ENCODE assay signal across 13 mouse cellular contexts in genomic region chr4:142065835-142066234, GRCm38 (mm10). TPM values are rescaled to one million over a fixed set of nuclear protein-coding genes. Genes with fewer than 3 reads are reported as not detected.
DNase-seq lines count a peak whose midpoint lies in the region; ATAC-seq and TF ChIP-seq lines count a peak whose summit lies in the region.
"Had no signal": no experiment of that assay in that cellular context is flagged by ENCODE, and none has a peak within 500 bp of the region (broad histone marks: within the 10 kb centered on the region; RNA-seq: fewer than 3 reads in every experiment).

No protein-coding gene starts in this region.

- no peaks in the 10 kb centered on the region for H3K27me3 ChIP-seq in E14TG2a.4 (ENCODE audit: insufficient read depth, low read length)
- H3K27me3 ChIP-seq in heart, embryonic 13.5 days (replicated peaks), result peaks cover 11% of the 10 kb centered on the region; the same call in 1 of the 2 replicates
- H3K27me3 ChIP-seq in liver, embryonic 13.5 days, result peaks cover 24% of the 10 kb centered on the region
- peaks cover 5% of the 10 kb centered on the region; the same call in 1 of the 2 replicates for H3K27me3 ChIP-seq in hindbrain, embryonic 11.5 days (ENCODE audit: control insufficient read depth, insufficient read depth, low read length)

- H3K4me1 ChIP-seq in E14TG2a.4 (replicated peaks; ENCODE audit: low read depth, low read length), result peaks cover 94% of the 10 kb centered on the region
- peaks cover 50% of the 10 kb centered on the region for H3K4me1 ChIP-seq in heart, embryonic 13.5 days
- peaks cover 65% of the 10 kb centered on the region for H3K4me1 ChIP-seq in liver, embryonic 13.5 days (replicated peaks)
- 0 out of 2 replicates have a peak, but pooled peaks cover 2% of the 10 kb centered on the region for H3K4me1 ChIP-seq in hindbrain, embryonic 11.5 days (replicated peaks; ENCODE audit: control insufficient read depth, insufficient read depth, low read length)

- no peaks in the 10 kb centered on the region for H3K36me3 ChIP-seq in E14TG2a.4 (ENCODE audit: insufficient read depth, low read length)
- no peaks in the 10 kb centered on the region for H3K36me3 ChIP-seq in heart, embryonic 13.5 days
- no peaks in the 10 kb centered on the region for H3K36me3 ChIP-seq in liver, embryonic 13.5 days
- no peaks in the 10 kb centered on the region for H3K36me3 ChIP-seq in hindbrain, embryonic 11.5 days (ENCODE audit: control insufficient read depth, insufficient read depth, low read length)
- H3K36me3 ChIP-seq: forebrain, embryonic 12.5 days had no signal

- H3K4me3 ChIP-seq in E14TG2a.4 (replicated peaks; ENCODE audit: low read length), result peak overlapping the region; percentile 64
- no peak overlapping the region for H3K4me3 ChIP-seq in heart, embryonic 13.5 days
- H3K4me3 ChIP-seq in liver, embryonic 13.5 days (replicated peaks), result no peak overlapping the region
- no peak overlapping the region for H3K4me3 ChIP-seq in hindbrain, embryonic 11.5 days (ENCODE audit: low read depth, low read length)
- H3K4me3 ChIP-seq: forebrain, embryonic 12.5 days had no signal

- peak overlapping the region; percentile 65 for H3K27ac ChIP-seq in heart, embryonic 13.5 days (replicated peaks)
- H3K27ac ChIP-seq in liver, embryonic 13.5 days, result peak overlapping the region; percentile 61
- H3K27ac ChIP-seq in hindbrain, embryonic 11.5 days (ENCODE audit: low read depth, low read length), result no peak overlapping the region
- H3K27ac ChIP-seq: forebrain, embryonic 12.5 days; macrophage had no signal

- WGBS in heart, embryonic 13.5 days, result 36% methylated on average over 6 of the region's 6 CpGs
- 29% methylated on average over 6 of the region's 6 CpGs for WGBS in liver, embryonic 13.5 days (ENCODE audit: insufficient replicate concordance)
- 75% methylated on average over 6 of the region's 6 CpGs for WGBS in hindbrain, embryonic 11.5 days

- peak overlapping the region; percentile 16 for H3K9ac ChIP-seq in heart, embryonic 13.5 days
- 0 out of 2 replicates have a peak overlapping the region, but pooled peaks have one; percentile 6 for H3K9ac ChIP-seq in liver, embryonic 13.5 days
- no peak overlapping the region for H3K9ac ChIP-seq in hindbrain, embryonic 11.5 days (ENCODE audit: low read depth, low read length)
- H3K9ac ChIP-seq: forebrain, embryonic 12.5 days had no signal

- peak; percentile 56 to 73 for DNase-seq in heart, adult 18-20 months
- no peak for DNase-seq in heart, adult 8-10 months (ENCODE audit: low spot score)
- DNase-seq in liver, embryonic 13.5 days, result no peak
- DNase-seq in frontal cortex, postnatal 14 days (ENCODE audit: low spot score in 2 of 2), result no peak
- DNase-seq in hindbrain, embryonic 11.5 days (ENCODE audit: low spot score), result no peak
- no peak for DNase-seq in urinary bladder, adult 18-20 months (ENCODE audit: low spot score in 2 of 2)
- DNase-seq: cerebellum, adult 8-10 months had no signal

- H3K9me3 ChIP-seq in E14TG2a.4 (ENCODE audit: low read length), result no peaks in the 10 kb centered on the region
- H3K9me3 ChIP-seq in heart, embryonic 13.5 days, result no peaks in the 10 kb centered on the region
- no peaks in the 10 kb centered on the region for H3K9me3 ChIP-seq in liver, embryonic 13.5 days (replicated peaks)
- no peaks in the 10 kb centered on the region for H3K9me3 ChIP-seq in hindbrain, embryonic 11.5 days (ENCODE audit: control insufficient read depth, low read length)
- H3K9me3 ChIP-seq: forebrain, embryonic 12.5 days had no signal

- H3K4me2 ChIP-seq in heart, embryonic 13.5 days, result peak overlapping the region; percentile 6; the same call in 1 of the 2 replicates
- H3K4me2 ChIP-seq in liver, embryonic 13.5 days, result peak overlapping the region; percentile 27
- no peak overlapping the region for H3K4me2 ChIP-seq in hindbrain, embryonic 11.5 days (replicated peaks; ENCODE audit: low read depth, low read length)
- H3K4me2 ChIP-seq: forebrain, embryonic 12.5 days had no signal

- ATAC-seq in heart, embryonic 13.5 days (ENCODE audit: extremely low read depth, insufficient number of reproducible peaks, low FRiP score, low TSS enrichment), result no peak
- ATAC-seq in liver, embryonic 13.5 days (ENCODE audit: low read depth), result peak; percentile 53; the same call in 1 of the 2 replicates
- ATAC-seq in hindbrain, embryonic 11.5 days (ENCODE audit: low FRiP score), result no peak

- no peak for TF ChIP-seq CTCF in E14TG2a.4 (conservative IDR thresholded peaks at IDR 0.05; ENCODE audit: low read length)

RNA-seq across cellular contexts. Expression of gene Tmem51, which starts 18.3 kb away (rescaled TPM):
- 1 to 10 TPM; 3.4 to 5.2 TPM for total RNA-seq in heart, adult 18-20 months (2021)
- 1 to 10 TPM; 4.4 to 5.4 (median 4.7) TPM for total RNA-seq in heart, adult 8-10 months (2022)
- 25.3 and 30.3 TPM in 2 replicates for polyA plus RNA-seq in heart, embryonic 13.5 days (2015; fragmentation: Nextera tagmentation; extraction: Ambion mirVana)
- polyA plus RNA-seq in liver, embryonic 13.5 days (2015; fragmentation: Nextera tagmentation; extraction: Ambion mirVana), result 13.5 and 16.4 TPM in 2 replicates
- polyA plus RNA-seq in hindbrain, embryonic 11.5 days (2014; fragmentation: Nextera tagmentation; extraction: Ambion mirVana), result 7.3 and 8.1 TPM in 2 replicates
- polyA plus RNA-seq: C2C12 had no signal

RNA-seq across cellular contexts. Expression of gene Fhad1, which starts 51.0 kb away (rescaled TPM):
- total RNA-seq in heart, adult 18-20 months (2021), result under 1 TPM in 1 of 2 experiments, not detected in 1; 0.36 TPM
- total RNA-seq in heart, adult 8-10 months (2022), result under 1 TPM; 0.26 to 0.41 (median 0.35) TPM
- polyA plus RNA-seq in heart, embryonic 13.5 days (2015; fragmentation: Nextera tagmentation; extraction: Ambion mirVana), result 2.7 and 3.6 TPM in 2 replicates
- 0.32 and 0.41 TPM in 2 replicates for polyA plus RNA-seq in liver, embryonic 13.5 days (2015; fragmentation: Nextera tagmentation; extraction: Ambion mirVana)
- polyA plus RNA-seq in hindbrain, embryonic 11.5 days (2014; fragmentation: Nextera tagmentation; extraction: Ambion mirVana), result 3.5 and 4.0 TPM in 2 replicates
- total RNA-seq: neutrophil, adult 5-6 weeks had no signal

Comparison
In these comparisons a context has a peak if more than half of its experiments do, and no peak if none do; other contexts are left out.
1. DNase-seq: peak in heart, adult 18-20 months (2 of 2); none in heart, adult 8-10 months (single experiment), liver, embryonic 13.5 days (single experiment), frontal cortex, postnatal 14 days (0 of 2), hindbrain, embryonic 11.5 days (single experiment) and urinary bladder, adult 18-20 months (0 of 2).